Mouse (Mus musculus) testis, adult 2 months (tissue): ENCODE data around the gene Nav2.

Experiments
- CTCF ChIP-seq: fragments of 200-500 bp; IDR thresholded peaks from 2 replicates; pipeline ENCODE4 v1.5.1; 2012; ENCODE audit warnings: low read depth, mild to moderate bottlenecking, inconsistent platforms, low read length, moderate library complexity; ENCODE audit not compliant: control insufficient read depth, insufficient read depth, insufficient replicate concordance
- POLR2A ChIP-seq: fragments of 200-500 bp; IDR thresholded peaks from 2 replicates; pipeline ENCODE4 v1.6.1; 2012; ENCODE audit warnings: low read depth, mild to moderate bottlenecking, inconsistent platforms, low read length, moderate library complexity; ENCODE audit not compliant: control insufficient read depth

DNA sequence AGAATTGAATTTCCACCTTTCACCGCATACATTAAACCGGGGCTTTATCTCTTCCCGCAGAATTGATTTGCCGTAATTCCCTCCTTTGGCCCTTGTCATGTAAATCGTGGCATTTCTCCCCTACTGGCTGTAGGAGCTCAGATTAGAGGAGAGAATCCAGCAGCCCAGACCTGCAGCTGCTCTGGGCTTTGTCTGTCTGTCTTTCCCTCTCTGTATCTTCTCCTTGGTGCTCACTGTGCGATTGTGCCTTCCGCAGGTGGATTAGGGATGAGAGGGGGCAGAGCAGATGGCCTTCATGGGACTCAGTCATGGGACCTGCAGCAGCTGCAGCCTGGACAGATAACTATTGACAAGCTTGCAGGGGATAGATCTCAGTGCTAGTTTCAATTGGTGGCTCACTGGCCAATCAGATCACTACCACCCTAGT is 162.6 kb downstream of the Nav2 start:
- TF ChIP-seq POLR2A (no peak), CTCF (no peak)
